Comparison of ENCODE assay signal across 8 mouse cellular contexts in the genomic region with DNA sequence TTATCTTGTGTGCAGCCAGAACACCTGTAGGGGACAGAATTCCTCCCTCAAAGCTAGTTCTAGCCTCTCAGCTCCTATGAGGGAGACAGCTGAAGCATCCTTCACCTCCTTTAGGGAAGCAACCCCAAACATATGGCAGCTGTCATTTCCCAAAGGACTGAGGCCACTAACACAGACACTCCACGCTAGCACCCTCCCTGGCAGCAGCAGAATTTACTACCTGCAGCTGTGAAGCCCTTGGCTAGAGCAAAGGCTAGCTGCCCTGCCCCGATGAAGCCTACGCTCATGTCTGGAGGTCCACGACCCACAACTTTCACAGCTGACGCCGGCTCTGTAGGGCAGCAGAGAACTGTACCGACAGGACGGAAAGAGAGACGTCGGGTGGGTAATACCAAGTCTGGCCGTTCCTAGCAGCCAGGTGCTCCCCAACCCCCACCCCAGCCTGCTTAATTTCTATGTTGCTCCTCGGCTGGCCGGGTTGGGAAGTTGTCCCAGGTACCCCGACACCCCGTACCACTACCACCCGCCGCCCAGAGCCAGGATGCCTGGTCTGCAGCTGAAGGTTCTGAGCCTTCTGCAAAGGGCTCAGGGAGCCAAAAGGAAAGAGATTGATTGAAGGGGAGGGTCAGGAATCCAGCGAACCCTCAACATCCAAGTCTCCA. TPM values are rescaled to one million over a fixed set of nuclear protein-coding genes. Genes with fewer than 3 reads are reported as not detected.
A peak's percentile ranks its signal among the peaks of the same experiment; 100 is the strongest.
DNase-seq lines count a peak whose midpoint lies in the region; ATAC-seq and TF ChIP-seq lines count a peak whose summit lies in the region.

No protein-coding gene starts in this region.

- H3K36me3 ChIP-seq in kidney, embryonic 15.5 days: no peaks in the 10 kb centered on the region
- H3K36me3 ChIP-seq in forebrain, embryonic 15.5 days: no peaks in the 10 kb centered on the region
- H3K36me3 ChIP-seq in liver, embryonic 15.5 days (replicated peaks): no peaks in the 10 kb centered on the region
- H3K36me3 ChIP-seq in thymus, adult 2 months (ENCODE audit: control insufficient read depth, insufficient read depth, low read length): no peaks in the 10 kb centered on the region

- peaks cover 20% of the 10 kb centered on the region; the same call in 1 of the 2 replicates for H3K27me3 ChIP-seq in kidney, embryonic 15.5 days
- H3K27me3 ChIP-seq in forebrain, embryonic 15.5 days: 0 out of 2 replicates have a peak, but pooled peaks cover 5% of the 10 kb centered on the region
- peaks cover 53% of the 10 kb centered on the region for H3K27me3 ChIP-seq in liver, embryonic 15.5 days
- no peaks in the 10 kb centered on the region; the same call in 1 of the 2 replicates for H3K27me3 ChIP-seq in thymus, adult 2 months (ENCODE audit: control insufficient read depth, insufficient read depth, low read length)

- peak; percentile 48 for ATAC-seq in kidney, embryonic 15.5 days (replicated peaks; ENCODE audit: low FRiP score)
- ATAC-seq in forebrain, embryonic 15.5 days (replicated peaks): peak; percentile 69
- ATAC-seq in liver, embryonic 15.5 days (ENCODE audit: insufficient read depth): peak; percentile 55

- H3K27ac ChIP-seq in kidney, embryonic 15.5 days: no peak overlapping the region
- peak overlapping the region; percentile 47; the same call in 1 of the 2 replicates for H3K27ac ChIP-seq in forebrain, embryonic 15.5 days (replicated peaks)
- no peak overlapping the region for H3K27ac ChIP-seq in liver, embryonic 15.5 days (replicated peaks)
- H3K27ac ChIP-seq in thymus, adult 2 months (ENCODE audit: control insufficient read depth, insufficient read depth, low read length): no peak overlapping the region

- peaks cover 24% of the 10 kb centered on the region for H3K4me1 ChIP-seq in kidney, embryonic 15.5 days
- H3K4me1 ChIP-seq in forebrain, embryonic 15.5 days: peaks cover 17% of the 10 kb centered on the region
- peaks cover 29% of the 10 kb centered on the region for H3K4me1 ChIP-seq in liver, embryonic 15.5 days (replicated peaks)
- peaks cover 27% of the 10 kb centered on the region for H3K4me1 ChIP-seq in thymus, adult 2 months (replicated peaks; ENCODE audit: control insufficient read depth, insufficient read depth, low read length)

- no peak for TF ChIP-seq CTCF in thymus, adult 2 months (IDR thresholded peaks at IDR 0.05; ENCODE audit: borderline replicate concordance, control insufficient read depth, extremely low read depth, insufficient read depth, low read length, poor library complexity)

- no peak for DNase-seq in kidney, adult 11 months
- peak; percentile 18 for DNase-seq in NIH3T3 (ENCODE audit: low read depth)
- peak; percentile 34 for DNase-seq in thymus, adult 2 months
- no peak for DNase-seq in Muller cell, postnatal 12 days (ENCODE audit: inconsistent ontology term)
- no peak for DNase-seq in adrenal gland, adult (ENCODE audit: inconsistent age in 2 of 2, low spot score in 1 of 2)

- H3K4me3 ChIP-seq in kidney, embryonic 15.5 days (replicated peaks): peak overlapping the region; percentile 50
- H3K4me3 ChIP-seq in forebrain, embryonic 15.5 days: peak overlapping the region; percentile 51
- peak overlapping the region; percentile 62 for H3K4me3 ChIP-seq in liver, embryonic 15.5 days (replicated peaks)
- H3K4me3 ChIP-seq in thymus, adult 2 months (ENCODE audit: control insufficient read depth, insufficient read depth, low read length): peak overlapping the region; percentile 32

- H3K9me3 ChIP-seq in kidney, embryonic 15.5 days (replicated peaks): no peaks in the 10 kb centered on the region
- no peaks in the 10 kb centered on the region for H3K9me3 ChIP-seq in forebrain, embryonic 15.5 days
- H3K9me3 ChIP-seq in liver, embryonic 15.5 days (replicated peaks): no peaks in the 10 kb centered on the region

- no peak for TF ChIP-seq POLR2A in thymus, adult 2 months (IDR thresholded peaks at IDR 0.05; ENCODE audit: control insufficient read depth, extremely low read depth, insufficient read depth, low read length, poor library complexity)

- peak overlapping the region; percentile 78 for H3K4me2 ChIP-seq in kidney, embryonic 15.5 days
- peak overlapping the region; percentile 89 for H3K4me2 ChIP-seq in forebrain, embryonic 15.5 days (replicated peaks)
- H3K4me2 ChIP-seq in liver, embryonic 15.5 days: peak overlapping the region; percentile 98

- under 1% methylated on average over 18 of the region's 18 CpGs for WGBS in kidney, embryonic 15.5 days
- 2% methylated on average over 18 of the region's 18 CpGs for WGBS in forebrain, embryonic 15.5 days
- WGBS in liver, embryonic 15.5 days (ENCODE audit: insufficient replicate concordance): 3% methylated on average over 18 of the region's 18 CpGs
- WGBS in thymus, adult 2 months: 2% methylated on average over 18 of the region's 18 CpGs

- H3K9ac ChIP-seq in kidney, embryonic 15.5 days: peak overlapping the region; percentile 66
- H3K9ac ChIP-seq in forebrain, embryonic 15.5 days (replicated peaks): peak overlapping the region; percentile 65
- peak overlapping the region; percentile 65 for H3K9ac ChIP-seq in liver, embryonic 15.5 days

RNA-seq across cellular contexts. Expression of a gene that starts 0.5 kb away (rescaled TPM):
- 25.4 and 29.3 TPM in 2 replicates for polyA plus RNA-seq in kidney, embryonic 15.5 days (2015; fragmentation: Nextera tagmentation; extraction: Ambion mirVana)
- 30.9 and 35.3 TPM in 2 replicates for polyA plus RNA-seq in forebrain, embryonic 15.5 days (2015; fragmentation: Nextera tagmentation; extraction: Ambion mirVana)
- polyA plus RNA-seq in liver, embryonic 15.5 days (2015; fragmentation: Nextera tagmentation; extraction: Ambion mirVana): 5.1 and 5.7 TPM in 2 replicates
- 2.8 and 3.4 TPM in 2 replicates for polyA plus RNA-seq in thymus, adult 2 months (2012; rRNA removed)

RNA-seq across cellular contexts. Expression of a gene that starts 4.9 kb away (rescaled TPM):
- 0.28 and 0.29 TPM in 2 replicates for polyA plus RNA-seq in kidney, embryonic 15.5 days (2015; fragmentation: Nextera tagmentation; extraction: Ambion mirVana)
- polyA plus RNA-seq in forebrain, embryonic 15.5 days (2015; fragmentation: Nextera tagmentation; extraction: Ambion mirVana): 0.47 TPM in 1 of 2 replicates, not detected in the other
- 0.29 and 1.0 TPM in 2 replicates for polyA plus RNA-seq in liver, embryonic 15.5 days (2015; fragmentation: Nextera tagmentation; extraction: Ambion mirVana)
- 1.2 and 3.2 TPM in 2 replicates for polyA plus RNA-seq in thymus, adult 2 months (2012; rRNA removed)

RNA-seq across cellular contexts. Expression of a gene that starts 9.7 kb away (rescaled TPM):
- polyA plus RNA-seq in kidney, embryonic 15.5 days (2015; fragmentation: Nextera tagmentation; extraction: Ambion mirVana): 32.2 and 35.9 TPM in 2 replicates
- polyA plus RNA-seq in forebrain, embryonic 15.5 days (2015; fragmentation: Nextera tagmentation; extraction: Ambion mirVana): 42.1 and 44.1 TPM in 2 replicates
- 37.6 and 42.3 TPM in 2 replicates for polyA plus RNA-seq in liver, embryonic 15.5 days (2015; fragmentation: Nextera tagmentation; extraction: Ambion mirVana)
- 33.6 and 35.5 TPM in 2 replicates for polyA plus RNA-seq in thymus, adult 2 months (2012; rRNA removed)

RNA-seq across cellular contexts. Expression of a gene that starts 17.9 kb away (rescaled TPM):
- polyA plus RNA-seq in kidney, embryonic 15.5 days (2015; fragmentation: Nextera tagmentation; extraction: Ambion mirVana): 5.2 and 7.7 TPM in 2 replicates
- polyA plus RNA-seq in forebrain, embryonic 15.5 days (2015; fragmentation: Nextera tagmentation; extraction: Ambion mirVana): 0.46 and 1.1 TPM in 2 replicates
- 0.33 and 0.40 TPM in 2 replicates for polyA plus RNA-seq in liver, embryonic 15.5 days (2015; fragmentation: Nextera tagmentation; extraction: Ambion mirVana)
- polyA plus RNA-seq in thymus, adult 2 months (2012; rRNA removed): 0.24 and 0.89 TPM in 2 replicates

RNA-seq across cellular contexts. Expression of a gene that starts 18.0 kb away (rescaled TPM):
- polyA plus RNA-seq in kidney, embryonic 15.5 days (2015; fragmentation: Nextera tagmentation; extraction: Ambion mirVana): 32.7 and 33.9 TPM in 2 replicates
- polyA plus RNA-seq in forebrain, embryonic 15.5 days (2015; fragmentation: Nextera tagmentation; extraction: Ambion mirVana): 51.4 and 53.1 TPM in 2 replicates
- polyA plus RNA-seq in liver, embryonic 15.5 days (2015; fragmentation: Nextera tagmentation; extraction: Ambion mirVana): 32.3 and 36.9 TPM in 2 replicates
- 169 and 184 TPM in 2 replicates for polyA plus RNA-seq in thymus, adult 2 months (2012; rRNA removed)

Comparison
In these comparisons a context has a peak if more than half of its experiments do, and no peak if none do; other contexts are left out.
1. DNase-seq: peak in NIH3T3 (single experiment) and thymus, adult 2 months (single experiment); none in kidney, adult 11 months (single experiment), Muller cell, postnatal 12 days (single experiment) and adrenal gland, adult (0 of 2).
2. Peak in every context shown above with its lines, with median percentiles within 50 percentile points of each other: ATAC-seq, H3K4me2 ChIP-seq, H3K4me3 ChIP-seq and H3K9ac ChIP-seq.